Mouse (Mus musculus) cerebellum, adult 2 months (tissue): ENCODE results near the gene Pgpep1.

Experiments
- CTCF ChIP-seq: fragments of 200-500 bp; IDR thresholded peaks from 2 replicates; pipeline ENCODE4 v1.5.1; 2011; ENCODE audit warnings: low read depth, mild to moderate bottlenecking, control low read depth, low read length, moderate library complexity, borderline replicate concordance; ENCODE audit not compliant: insufficient read depth
- POLR2A ChIP-seq: fragments of 200-500 bp; IDR thresholded peaks from 2 replicates; pipeline ENCODE4 v1.6.1; 2011; ENCODE audit warnings: low read length, control low read depth, borderline replicate concordance; ENCODE audit not compliant: insufficient read depth

- TF ChIP-seq CTCF (no peak), POLR2A (no peak)
These were observed 51.3 kb downstream of the Pgpep1 start, which contains the start of gene Ssbp4 for GRCm38 (mm10) chr8:70608749-70609367.
